Mouse (Mus musculus) heart, embryonic 16.5 days (tissue): Measurements from ENCODE around the gene Zfp90. TPM values are rescaled to one million over a fixed set of nuclear protein-coding genes. Genes with fewer than 3 reads are reported as not detected.

Source experiments
- ATAC-seq: fragments of 200-750 bp; cut with Nextera tagmentation; replicated peaks from 2 replicates; pipeline ENCODE4 v1.8.0; 2017; ENCODE audit warnings: moderate number of reproducible peaks; ENCODE audit not compliant: insufficient read depth, low FRiP score; ENCODE audit errors: extremely low read depth
- H3K27ac ChIP-seq: fragments of 300-500 bp; sonication (generic); 2 replicates; pipeline ENCODE4 v1.5.1; 2014; ENCODE audit warnings: mild to moderate bottlenecking, low read length, control low read depth, moderate library complexity
- H3K27me3 ChIP-seq: fragments of 300-500 bp; sonication (generic); 2 replicates; pipeline ENCODE4 v1.6.1; 2014; ENCODE audit warnings: low read length, mixed read lengths; ENCODE audit not compliant: control insufficient read depth, insufficient read depth
- H3K36me3 ChIP-seq: fragments of 300-500 bp; sonication (generic); 2 replicates; pipeline ENCODE4 v1.6.1; 2014; ENCODE audit not compliant: control insufficient read depth, insufficient read depth
- H3K4me1 ChIP-seq: fragments of 300-500 bp; sonication (generic); 2 replicates; pipeline ENCODE4 v1.6.1; 2014; ENCODE audit warnings: low read length, mixed read lengths; ENCODE audit not compliant: control insufficient read depth, insufficient read depth
- H3K4me2 ChIP-seq: fragments of 300-500 bp; sonication (generic); 2 replicates; pipeline ENCODE4 v1.6.1; 2014; ENCODE audit warnings: low read depth, mild to moderate bottlenecking, control low read depth, low read length
- H3K4me3 ChIP-seq: fragments of 300-500 bp; sonication (generic); 2 replicates; pipeline ENCODE4 v1.5.1; 2014; ENCODE audit warnings: mild to moderate bottlenecking, control low read depth, low read length
- H3K9ac ChIP-seq: fragments of 300-500 bp; sonication (generic); 2 replicates; pipeline ENCODE4 v1.6.1; 2014; ENCODE audit warnings: low read length, control low read depth
- H3K9me3 ChIP-seq: fragments of 300-500 bp; sonication (generic); replicated peaks from 2 replicates; pipeline ENCODE4 v1.6.1; 2016; ENCODE audit warnings: low read length; ENCODE audit not compliant: control insufficient read depth
- WGBS: fragments of 180-500 bp; shearing (Covaris S2); extraction: QIAGEN DNeasy Blood & Tissue Kit; methylation state at CpG from one replicate; pipeline ENCODE4 v1.1.7; 2014; 5-methylcytosine and 5-hydroxymethylcytosine counted together
- polyA plus RNA-seq: library from polyadenylated mRNA; unstranded; fragments of >200 nt; fragmentation: Nextera tagmentation; extraction: Ambion mirVana; gene quantifications from 2 replicates; pipeline ENCODE4 v1.2.1, GENCODE M21; 2015

Gene Zfp90
- polyA plus RNA-seq = 12.8 and 13.3 TPM in 2 replicates

- under 1% methylated on average over 46 of the region's 46 CpGs for WGBS
- peak within 1 kb of the TSS; percentile 76 for H3K4me2 ChIP-seq
- peak within 1 kb of the TSS; percentile 88 for H3K4me3 ChIP-seq
- no peaks in the 10 kb centered on the region for H3K9me3 ChIP-seq
- peak within 1 kb of the TSS; percentile 98 for H3K27ac ChIP-seq
- H3K9ac ChIP-seq = peak within 1 kb of the TSS; percentile 95
- ATAC-seq = peak; percentile 98
- H3K4me1 ChIP-seq = peaks cover 11% of the 10 kb centered on the region
- peaks cover 20% of the 10 kb centered on the region for H3K36me3 ChIP-seq
- no peaks in the 10 kb centered on the region for H3K27me3 ChIP-seq
Observed at GRCm38 (mm10) chr8:106415182-106415971, at the start of gene Zfp90. Gene Zfp90 (plus strand): TSS chr8:106415327.

GRCm38 (mm10) chr8:106368501-106368900, 46.6 kb upstream of the Zfp90 start:
- Histone ChIP-seq H3K36me3 (no peaks in the 10 kb centered on the region), H3K4me2 (no peak overlapping the region), H3K9ac (no peak overlapping the region), H3K4me3 (no peak overlapping the region), H3K27ac (no peak overlapping the region), H3K4me1 (no peaks in the 10 kb centered on the region), H3K9me3 (peaks cover 4% of the 10 kb centered on the region), H3K27me3 (no peaks in the 10 kb centered on the region)
- no peak for ATAC-seq
- 60% methylated on average over 3 of the region's 3 CpGs for WGBS

- Histone ChIP-seq H3K4me1 (no peaks in the 10 kb centered on the region), H3K27me3 (no peaks in the 10 kb centered on the region), H3K9ac (no peak overlapping the region), H3K4me3 (no peak overlapping the region), H3K27ac (no peak overlapping the region), H3K36me3 (no peaks in the 10 kb centered on the region), H3K4me2 (no peak overlapping the region), H3K9me3 (peaks cover 4% of the 10 kb centered on the region)
- 70% methylated on average over 7 of the region's 7 CpGs for WGBS
- no peak for ATAC-seq
Observed at GRCm38 (mm10) chr8:106369069-106369468, 46.1 kb upstream of the Zfp90 start.

GRCm38 (mm10) chr8:106375957-106376356, 39.2 kb upstream of the Zfp90 start:
- no peaks in the 10 kb centered on the region for H3K9me3 ChIP-seq
- 69% methylated on average over 7 of the region's 7 CpGs for WGBS
- H3K4me2 ChIP-seq = no peak overlapping the region
- no peak overlapping the region for H3K27ac ChIP-seq
- H3K27me3 ChIP-seq = no peaks in the 10 kb centered on the region
- no peak overlapping the region for H3K4me3 ChIP-seq
- H3K36me3 ChIP-seq = no peaks in the 10 kb centered on the region
- no peak for ATAC-seq
- peaks cover 20% of the 10 kb centered on the region for H3K4me1 ChIP-seq
- H3K9ac ChIP-seq = no peak overlapping the region

- Histone ChIP-seq H3K27ac (no peak overlapping the region), H3K9ac (no peak overlapping the region), H3K4me1 (peaks cover 20% of the 10 kb centered on the region), H3K4me2 (no peak overlapping the region), H3K36me3 (no peaks in the 10 kb centered on the region), H3K9me3 (no peaks in the 10 kb centered on the region), H3K27me3 (no peaks in the 10 kb centered on the region), H3K4me3 (no peak overlapping the region)
- 26% methylated on average over 9 of the region's 9 CpGs for WGBS
- no peak for ATAC-seq
Observed at GRCm38 (mm10) chr8:106376862-106377261, 38.3 kb upstream of the Zfp90 start.

- WGBS = 16% methylated on average over 7 of the region's 7 CpGs
- H3K36me3 ChIP-seq = no peaks in the 10 kb centered on the region
- no peak overlapping the region for H3K4me3 ChIP-seq
- H3K4me2 ChIP-seq = no peak overlapping the region
- no peaks in the 10 kb centered on the region for H3K9me3 ChIP-seq
- peak overlapping the region; percentile 36 for H3K27ac ChIP-seq
- peak; percentile 75 for ATAC-seq
- no peak overlapping the region for H3K9ac ChIP-seq
- H3K27me3 ChIP-seq = no peaks in the 10 kb centered on the region
- peaks cover 20% of the 10 kb centered on the region for H3K4me1 ChIP-seq
Observed at GRCm38 (mm10) chr8:106378501-106379048, 36.6 kb upstream of the Zfp90 start.

GRCm38 (mm10) chr8:106379357-106379756, 35.8 kb upstream of the Zfp90 start:
- peak overlapping the region; percentile 36 for H3K27ac ChIP-seq
- H3K9ac ChIP-seq = no peak overlapping the region
- H3K9me3 ChIP-seq = no peaks in the 10 kb centered on the region
- no peaks in the 10 kb centered on the region for H3K27me3 ChIP-seq
- H3K36me3 ChIP-seq = no peaks in the 10 kb centered on the region
- WGBS = 69% methylated on average over 5 of the region's 5 CpGs
- ATAC-seq = no peak
- peaks cover 20% of the 10 kb centered on the region for H3K4me1 ChIP-seq
- H3K4me2 ChIP-seq = no peak overlapping the region
- no peak overlapping the region for H3K4me3 ChIP-seq

GRCm38 (mm10) chr8:106381026-106381425, 34.1 kb upstream of the Zfp90 start:
- Histone ChIP-seq H3K4me2 (no peak overlapping the region), H3K27me3 (no peaks in the 10 kb centered on the region), H3K9me3 (no peaks in the 10 kb centered on the region), H3K9ac (no peak overlapping the region), H3K27ac (no peak overlapping the region), H3K36me3 (no peaks in the 10 kb centered on the region), H3K4me1 (peaks cover 20% of the 10 kb centered on the region), H3K4me3 (no peak overlapping the region)
- 81% methylated on average over 6 of the region's 6 CpGs for WGBS
- no peak for ATAC-seq

- Histone ChIP-seq H3K36me3 (no peaks in the 10 kb centered on the region), H3K9me3 (no peaks in the 10 kb centered on the region), H3K27ac (no peak overlapping the region), H3K4me3 (no peak overlapping the region), H3K9ac (no peak overlapping the region), H3K4me1 (no peaks in the 10 kb centered on the region), H3K27me3 (no peaks in the 10 kb centered on the region), H3K4me2 (no peak overlapping the region)
- no peak for ATAC-seq
- 71% methylated on average over 9 of the region's 9 CpGs for WGBS
Observed at GRCm38 (mm10) chr8:106387801-106388415, 27.2 kb upstream of the Zfp90 start.
